Mouse (Mus musculus): ENCODE data around the gene Jag2.

GRCm38 (mm10) chr12:112897522-112898212, 31.9 kb downstream of the Jag2 start:
- TF ChIP-seq CTCF (conservative IDR thresholded peaks at IDR 0.05; ENCODE audit: low read length) = no peak
- TF ChIP-seq POU5F1 (IDR thresholded peaks at IDR 0.05; ENCODE audit: borderline replicate concordance, low read length) = no peak

All from E14TG2a.4 (cell line).